Mouse (Mus musculus): ENCODE data around the gene Gm20683.

- TF ChIP-seq EP300 (IDR thresholded peaks at IDR 0.05; ENCODE audit: low read depth) (no peak), CTCF (IDR thresholded peaks at IDR 0.05; ENCODE audit: low read depth) (no peak)
These were observed 38.2 kb upstream of the Gm20683 start for GRCm38 (mm10) chr17:25879750-25880149.
